Mouse (Mus musculus): Measurements from ENCODE around the gene Chd1l.

Gene Chd1l

GRCm38 (mm10) chr3:97617091-97617825, 7.3 kb upstream of the Chd1l start:
- in situ Hi-C loops (cut with MboI): no loop called here

GRCm38 (mm10) chr3:97615933-97616332, 5.9 kb upstream of the Chd1l start:
- in situ Hi-C loops (cut with MboI): no loop called here

- in situ Hi-C loops (cut with MboI): no loop called here
Observed at GRCm38 (mm10) chr3:97615154-97615553, 5.2 kb upstream of the Chd1l start.

GRCm38 (mm10) chr3:97611021-97611420, 1.0 kb upstream of the Chd1l start:
- in situ Hi-C loops (cut with MboI): no loop called here

- in situ Hi-C loops (cut with MboI): no loop called here
Observed at GRCm38 (mm10) chr3:97609201-97609844, 680 bp downstream of the Chd1l start.

- in situ Hi-C loops (cut with MboI): no loop called here
Observed at GRCm38 (mm10) chr3:97600050-97600832, 9.8 kb downstream of the Chd1l start.

GRCm38 (mm10) chr3:97596796-97597195, 13.2 kb downstream of the Chd1l start:
- in situ Hi-C loops (cut with MboI): no loop called here

GRCm38 (mm10) chr3:97595066-97595465, 14.9 kb downstream of the Chd1l start:
- in situ Hi-C loops (cut with MboI): no loop called here

GRCm38 (mm10) chr3:97594140-97594539, 15.9 kb downstream of the Chd1l start:
- in situ Hi-C loops (cut with MboI): no loop called here

GRCm38 (mm10) chr3:97593089-97593488, 16.9 kb downstream of the Chd1l start:
- in situ Hi-C loops (cut with MboI): no loop called here

- in situ Hi-C loops (cut with MboI): no loop called here
Observed at GRCm38 (mm10) chr3:97590699-97591098, 19.3 kb downstream of the Chd1l start.

GRCm38 (mm10) chr3:97587656-97588055, 22.3 kb downstream of the Chd1l start:
- in situ Hi-C loops (cut with MboI): no loop called here

GRCm38 (mm10) chr3:97585383-97586160, 24.4 kb downstream of the Chd1l start:
- in situ Hi-C loops (cut with MboI): no loop called here

- in situ Hi-C loops (cut with MboI): no loop called here
Observed at GRCm38 (mm10) chr3:97573807-97574206, 36.2 kb downstream of the Chd1l start.

GRCm38 (mm10) chr3:97564588-97564987, 45.4 kb downstream of the Chd1l start:
- in situ Hi-C loops (cut with MboI): no loop called here

GRCm38 (mm10) chr3:97558554-97558953, 51.4 kb downstream of the Chd1l start:
- in situ Hi-C loops (cut with MboI): no loop called here

- in situ Hi-C loops (cut with MboI): no loop called here
Observed at GRCm38 (mm10) chr3:97546205-97546604, 63.8 kb downstream of the Chd1l start.

- in situ Hi-C loops (cut with MboI): no loop called here
Observed at GRCm38 (mm10) chr3:97540171-97540570, 69.8 kb downstream of the Chd1l start.

- in situ Hi-C loops (cut with MboI): no loop called here
Observed at GRCm38 (mm10) chr3:97538634-97539033, 71.4 kb downstream of the Chd1l start.

- in situ Hi-C loops (cut with MboI): no loop called here
Observed at GRCm38 (mm10) chr3:97537006-97537405, 73.0 kb downstream of the Chd1l start.

- in situ Hi-C loops (cut with MboI): no loop called here
Observed at GRCm38 (mm10) chr3:97535660-97536059, 74.3 kb downstream of the Chd1l start.

- in situ Hi-C loops (cut with MboI): no loop called here
Observed at GRCm38 (mm10) chr3:97525458-97525857, 84.5 kb downstream of the Chd1l start.
